Mouse (Mus musculus): ENCODE results near the gene Abl1.

DNA sequence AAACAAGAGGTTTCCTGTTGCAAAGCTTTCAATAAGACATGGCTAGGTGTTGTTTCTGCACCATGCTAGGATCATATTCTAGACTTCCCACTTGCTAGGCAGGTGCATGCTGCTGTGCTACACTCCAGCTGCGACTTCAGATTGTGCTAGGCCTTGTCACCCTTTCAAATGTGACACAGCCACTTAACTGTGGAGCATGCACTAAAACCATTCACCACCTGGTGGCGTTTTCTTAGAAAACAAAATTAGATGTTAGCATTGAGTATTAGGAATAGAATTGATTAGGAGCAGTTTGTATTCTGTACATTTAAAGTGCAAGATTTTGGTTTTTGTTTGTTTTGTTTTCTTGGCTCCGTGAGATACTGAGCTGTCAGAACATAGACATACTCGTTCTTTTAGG, 32.6 kb downstream of the Abl1 start:
- TF ChIP-seq MYOG (IDR thresholded peaks at IDR 0.05; ENCODE audit: control insufficient read depth in 1 of 3, insufficient read depth in 1 of 3, insufficient read length in 2 of 3, low read depth in 2 of 3) (no peak), MYOD1 (IDR thresholded peaks at IDR 0.05; ENCODE audit: control insufficient read depth in 1 of 3, insufficient read length in 2 of 3, low read depth in 2 of 3) (no peak), USF1 (IDR thresholded peaks at IDR 0.05; ENCODE audit: low read depth) (no peak), POLR2A (IDR thresholded peaks at IDR 0.05; ENCODE audit: insufficient read length, low read depth) (no peak), TCF12 (IDR thresholded peaks at IDR 0.05; ENCODE audit: insufficient read depth, poor library complexity, severe bottlenecking) (no peak)
